Mouse (Mus musculus) liver, embryonic 12.5 days (tissue): ENCODE results near the gene Inpp4b. TPM values are rescaled to one million over a fixed set of nuclear protein-coding genes. Genes with fewer than 3 reads are reported as not detected.
"Not testable (repeated sequence)": the region's sequence is repeated elsewhere in the genome, so short reads cannot be mapped to it uniquely, and the experiment has no call there.

ENCODE experiments used
- ATAC-seq: fragments of 200-750 bp; cut with Nextera tagmentation; 2 replicates; pipeline ENCODE4 v1.8.0; 2017; ENCODE audit warnings: moderate number of reproducible peaks, mild to moderate bottlenecking, moderate library complexity
- H3K27ac ChIP-seq: fragments of 300-500 bp; sonication (generic); 2 replicates; pipeline ENCODE4 v1.5.1; 2016; ENCODE audit warnings: mild to moderate bottlenecking
- H3K27me3 ChIP-seq: fragments of 300-500 bp; sonication (generic); replicated peaks from 2 replicates; pipeline ENCODE4 v1.6.1; 2016; ENCODE audit warnings: mild to moderate bottlenecking, moderate library complexity
- H3K36me3 ChIP-seq: fragments of 300-500 bp; sonication (generic); 2 replicates; pipeline ENCODE4 v1.6.1; 2016; ENCODE audit warnings: mild to moderate bottlenecking, moderate library complexity
- H3K4me1 ChIP-seq: fragments of 300-500 bp; sonication (generic); 2 replicates; pipeline ENCODE4 v1.6.1; 2016
- H3K4me2 ChIP-seq: fragments of 300-500 bp; sonication (generic); 2 replicates; pipeline ENCODE4 v1.6.1; 2016; ENCODE audit warnings: mild to moderate bottlenecking, moderate library complexity
- H3K4me3 ChIP-seq: fragments of 300-500 bp; sonication (generic); 2 replicates; pipeline ENCODE4 v1.5.1; 2016; ENCODE audit warnings: mild to moderate bottlenecking, moderate library complexity
- H3K9ac ChIP-seq: fragments of 300-500 bp; sonication (generic); 2 replicates; pipeline ENCODE4 v1.6.1; 2016; ENCODE audit warnings: mild to moderate bottlenecking, moderate library complexity
- H3K9me3 ChIP-seq: fragments of 300-500 bp; sonication (generic); replicated peaks from 2 replicates; pipeline ENCODE4 v1.6.1; 2016; ENCODE audit warnings: mild to moderate bottlenecking, moderate library complexity
- WGBS: fragments of 180-500 bp; shearing (Covaris S2); methylation state at CpG from one replicate; pipeline ENCODE4 v1.1.7; 2016; ENCODE audit not compliant: insufficient replicate concordance; 5-methylcytosine and 5-hydroxymethylcytosine counted together
- polyA plus RNA-seq: library from polyadenylated mRNA; unstranded; fragments of >200 nt; fragmentation: Nextera tagmentation; extraction: Ambion mirVana; gene quantifications from 2 replicates; pipeline ENCODE4 v1.2.1, GENCODE M21; 2016

Inpp4b gene
- polyA plus RNA-seq, 1 experiment from 2014 or later: 2.5 TPM

- Histone ChIP-seq H3K9ac (no peak overlapping the region), H3K9me3 (no peaks in the 10 kb centered on the region), H3K4me3 (no peak overlapping the region), H3K4me1 (no peaks in the 10 kb centered on the region), H3K4me2 (no peak overlapping the region), H3K36me3 (no peaks in the 10 kb centered on the region), H3K27ac (no peak overlapping the region), H3K27me3 (no peaks in the 10 kb centered on the region)
- no peak for ATAC-seq
- 66% methylated on average over 3 of the region's 3 CpGs for WGBS
Observed at GRCm38 (mm10) chr8:81996239-81996638, 653.9 kb downstream of the Inpp4b start.

- no peaks in the 10 kb centered on the region for H3K9me3 ChIP-seq
Observed at GRCm38 (mm10) chr8:81996823-81997222, 654.5 kb downstream of the Inpp4b start.

GRCm38 (mm10) chr8:82004158-82004557 is 661.8 kb downstream of the Inpp4b start:
- ATAC-seq: no peak
- WGBS: 78% methylated on average over 4 of the region's 4 CpGs
- no peak overlapping the region for H3K4me3 ChIP-seq

More at GRCm38 (mm10) chr8:81996823-81997222, 654.5 kb downstream of the Inpp4b start:
- Histone ChIP-seq H3K27ac (no peak overlapping the region), H3K4me1 (no peaks in the 10 kb centered on the region), H3K4me2 (no peak overlapping the region), H3K36me3 (no peaks in the 10 kb centered on the region), H3K9ac (no peak overlapping the region), H3K27me3 (no peaks in the 10 kb centered on the region), H3K4me3 (no peak overlapping the region)
- no peak for ATAC-seq
- 74% methylated on average over 1 of the region's 1 CpGs for WGBS

GRCm38 (mm10) chr8:82005466-82005865 is 663.1 kb downstream of the Inpp4b start:
- Histone ChIP-seq H3K27ac (no peak overlapping the region), H3K4me1 (no peaks in the 10 kb centered on the region), H3K4me3 (no peak overlapping the region), H3K27me3 (no peaks in the 10 kb centered on the region), H3K9ac (no peak overlapping the region), H3K4me2 (no peak overlapping the region), H3K9me3 (no peaks in the 10 kb centered on the region), H3K36me3 (no peaks in the 10 kb centered on the region)
- no peak for ATAC-seq
- 56% methylated on average over 2 of the region's 2 CpGs for WGBS

More at GRCm38 (mm10) chr8:82004158-82004557, 661.8 kb downstream of the Inpp4b start:
- Histone ChIP-seq H3K27me3 (no peaks in the 10 kb centered on the region), H3K4me1 (no peaks in the 10 kb centered on the region), H3K9ac (no peak overlapping the region), H3K36me3 (no peaks in the 10 kb centered on the region), H3K4me2 (no peak overlapping the region), H3K9me3 (no peaks in the 10 kb centered on the region), H3K27ac (no peak overlapping the region)

- no peaks in the 10 kb centered on the region for H3K27me3 ChIP-seq
- no peaks in the 10 kb centered on the region for H3K9me3 ChIP-seq
- H3K4me1 ChIP-seq: no peaks in the 10 kb centered on the region
- H3K27ac ChIP-seq: no peak overlapping the region
- H3K4me2 ChIP-seq: no peak overlapping the region
- ATAC-seq: no peak
- H3K36me3 ChIP-seq: no peaks in the 10 kb centered on the region
- no peak overlapping the region for H3K4me3 ChIP-seq
- WGBS: 78% methylated on average over 5 of the region's 5 CpGs
- H3K9ac ChIP-seq: no peak overlapping the region
Observed at GRCm38 (mm10) chr8:82017792-82018191, 675.4 kb downstream of the Inpp4b start.

- no peaks in the 10 kb centered on the region for H3K27me3 ChIP-seq
- no peak overlapping the region for H3K4me3 ChIP-seq
- no peak overlapping the region for H3K4me2 ChIP-seq
- no peaks in the 10 kb centered on the region for H3K9me3 ChIP-seq
- H3K9ac ChIP-seq: no peak overlapping the region
- WGBS: 42% methylated on average over 3 of the region's 3 CpGs
- H3K27ac ChIP-seq: no peak overlapping the region
- no peaks in the 10 kb centered on the region for H3K4me1 ChIP-seq
- no peaks in the 10 kb centered on the region for H3K36me3 ChIP-seq
- ATAC-seq: no peak
Observed at GRCm38 (mm10) chr8:82027401-82027800, 685.0 kb downstream of the Inpp4b start.

GRCm38 (mm10) chr8:82028896-82029295 is 686.5 kb downstream of the Inpp4b start:
- no peak overlapping the region for H3K27ac ChIP-seq
- H3K9me3 ChIP-seq: no peaks in the 10 kb centered on the region
- no peaks in the 10 kb centered on the region for H3K36me3 ChIP-seq
- no peaks in the 10 kb centered on the region for H3K27me3 ChIP-seq
- WGBS: 23% methylated on average over 1 of the region's 1 CpGs
- no peak overlapping the region for H3K9ac ChIP-seq
- no peak for ATAC-seq
- no peak overlapping the region for H3K4me2 ChIP-seq
- no peak overlapping the region for H3K4me3 ChIP-seq
- H3K4me1 ChIP-seq: no peaks in the 10 kb centered on the region

- H3K4me1 ChIP-seq, H3K27me3 ChIP-seq, H3K4me3 ChIP-seq, H3K9ac ChIP-seq, H3K4me2 ChIP-seq, H3K36me3 ChIP-seq, ATAC-seq, H3K27ac ChIP-seq, H3K9me3 ChIP-seq: not testable (repeated sequence)
Observed at GRCm38 (mm10) chr8:82032035-82032434, 689.7 kb downstream of the Inpp4b start.

GRCm38 (mm10) chr8:82054030-82054429 is 711.7 kb downstream of the Inpp4b start:
- no peak overlapping the region for H3K4me2 ChIP-seq
- H3K4me3 ChIP-seq: no peak overlapping the region
- no peaks in the 10 kb centered on the region for H3K9me3 ChIP-seq
- no peaks in the 10 kb centered on the region for H3K36me3 ChIP-seq
- no peaks in the 10 kb centered on the region for H3K4me1 ChIP-seq
- no peak overlapping the region for H3K9ac ChIP-seq
- no peak for ATAC-seq
- no peak overlapping the region for H3K27ac ChIP-seq
- H3K27me3 ChIP-seq: no peaks in the 10 kb centered on the region
- 68% methylated on average over 3 of the region's 3 CpGs for WGBS

GRCm38 (mm10) chr8:82067619-82068018 is 725.3 kb downstream of the Inpp4b start:
- no peak overlapping the region for H3K4me3 ChIP-seq
- H3K36me3 ChIP-seq: no peaks in the 10 kb centered on the region
- 70% methylated on average over 3 of the region's 3 CpGs for WGBS
- no peaks in the 10 kb centered on the region for H3K9me3 ChIP-seq
- no peaks in the 10 kb centered on the region for H3K27me3 ChIP-seq
- ATAC-seq: no peak
- no peak overlapping the region for H3K4me2 ChIP-seq
- no peak overlapping the region for H3K27ac ChIP-seq
- H3K4me1 ChIP-seq: no peaks in the 10 kb centered on the region
- H3K9ac ChIP-seq: no peak overlapping the region

GRCm38 (mm10) chr8:82079267-82079666 is 736.9 kb downstream of the Inpp4b start:
- no peak for ATAC-seq
- Histone ChIP-seq H3K9me3 (0 out of 2 replicates have a peak, but pooled peaks cover 3% of the 10 kb centered on the region), H3K36me3 (no peaks in the 10 kb centered on the region), H3K27me3 (no peaks in the 10 kb centered on the region), H3K4me2 (no peak overlapping the region), H3K27ac (no peak overlapping the region), H3K9ac (no peak overlapping the region), H3K4me3 (no peak overlapping the region), H3K4me1 (no peaks in the 10 kb centered on the region)

GRCm38 (mm10) chr8:82086631-82087030 is 744.3 kb downstream of the Inpp4b start:
- H3K9me3 ChIP-seq, H3K4me3 ChIP-seq, H3K4me2 ChIP-seq, H3K4me1 ChIP-seq, H3K9ac ChIP-seq, H3K36me3 ChIP-seq, ATAC-seq, H3K27ac ChIP-seq, H3K27me3 ChIP-seq: not testable (repeated sequence)
- WGBS: 86% methylated on average over 7 of the region's 7 CpGs

GRCm38 (mm10) chr8:82090901-82091300 is 748.5 kb downstream of the Inpp4b start:
- Histone ChIP-seq H3K4me1 (no peaks in the 10 kb centered on the region), H3K27ac (no peak overlapping the region), H3K9ac (no peak overlapping the region), H3K4me3 (no peak overlapping the region), H3K4me2 (no peak overlapping the region), H3K9me3 (0 out of 2 replicates have a peak, but pooled peaks cover 4% of the 10 kb centered on the region), H3K27me3 (no peaks in the 10 kb centered on the region), H3K36me3 (no peaks in the 10 kb centered on the region)
- ATAC-seq: no peak
- WGBS: 61% methylated on average over 1 of the region's 1 CpGs
